Mouse (Mus musculus) cortical plate, adult 2 months (tissue): ENCODE measurements around the gene 2300002M23Rik. TPM values are rescaled to one million over a fixed set of nuclear protein-coding genes. Genes with fewer than 3 reads are reported as not detected.
A peak's percentile ranks its signal among the peaks of the same experiment; 100 is the strongest.

Source experiments
- H3K27ac ChIP-seq: fragments of 200-500 bp; 2 replicates; pipeline ENCODE4 v1.5.1; 2012; ENCODE audit warnings: low read length, control low read depth, inconsistent platforms; ENCODE audit not compliant: insufficient read depth
- H3K4me1 ChIP-seq: fragments of 200-500 bp; 2 replicates; pipeline ENCODE4 v1.6.1; 2011; ENCODE audit warnings: low read length; ENCODE audit not compliant: control insufficient read depth, insufficient read depth
- H3K4me3 ChIP-seq: fragments of 200-500 bp; 2 replicates; pipeline ENCODE4 v1.5.1; 2011; ENCODE audit warnings: mild to moderate bottlenecking, low read length, control low read depth; ENCODE audit not compliant: insufficient read depth
- CTCF ChIP-seq: fragments of 200-500 bp; IDR thresholded peaks from 2 replicates; pipeline ENCODE4 v1.5.1; 2011; ENCODE audit warnings: mild to moderate bottlenecking, control low read depth, low read length; ENCODE audit not compliant: insufficient read depth; ENCODE audit errors: extremely low read depth
- POLR2A ChIP-seq: fragments of 200-500 bp; IDR thresholded peaks from 2 replicates; pipeline ENCODE4 v1.6.1; 2011; ENCODE audit warnings: mild to moderate bottlenecking, low read length, control low read depth; ENCODE audit not compliant: insufficient read depth; ENCODE audit errors: extremely low read depth
- polyA plus RNA-seq: library from polyadenylated mRNA; depleted of rRNA; stranded (reverse); fragments of >200 nt; gene quantifications from 2 replicates; pipeline ENCODE4 v1.2.3, GENCODE M21; 2012; rRNA removed

The 2300002M23Rik gene
- not detected in 2 replicates for polyA plus RNA-seq

- TF ChIP-seq CTCF (no peak), POLR2A (no peak)
- H3K4me3 ChIP-seq, result no peak within 1 kb of the TSS
- H3K27ac ChIP-seq, result no peak within 1 kb of the TSS
- no peaks in the 10 kb centered on the region for H3K4me1 ChIP-seq
Measured at GRCm38 (mm10) chr17:35567150-35567549, at the start of gene 2300002M23Rik. Gene 2300002M23Rik, plus strand, starts transcription at chr17:35567450.

DNA sequence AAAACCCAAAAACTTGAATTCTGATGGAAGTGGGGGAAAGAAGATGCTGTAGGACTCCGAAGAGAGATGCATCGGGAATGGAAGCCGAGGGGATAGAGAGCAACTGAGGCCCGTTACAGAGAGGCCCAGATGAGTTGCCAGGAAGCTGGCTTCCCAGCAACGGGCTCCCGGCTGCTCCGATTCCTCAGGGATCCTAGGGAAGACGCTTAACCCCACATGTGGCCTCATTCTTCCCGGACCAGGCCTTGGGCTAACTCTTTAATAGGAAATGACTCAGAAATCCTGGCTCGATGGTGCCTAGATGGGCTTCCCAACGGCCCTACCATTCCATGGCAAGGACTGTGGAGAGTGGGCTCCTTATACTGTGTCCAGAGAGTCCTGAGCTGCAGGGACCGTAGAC lies 49.7 kb upstream of the 2300002M23Rik start:
- Histone ChIP-seq H3K4me1 (no peaks in the 10 kb centered on the region), H3K27ac (no peak overlapping the region), H3K4me3 (peak overlapping the region; percentile 52; the same call in 1 of the 2 replicates)
- no peak for TF ChIP-seq POLR2A
- no peak for TF ChIP-seq CTCF

- Histone ChIP-seq H3K4me3 (no peak overlapping the region), H3K4me1 (no peaks in the 10 kb centered on the region), H3K27ac (no peak overlapping the region)
- no peak for TF ChIP-seq POLR2A
- TF ChIP-seq CTCF, result no peak
Measured at GRCm38 (mm10) chr17:35524354-35524753, 42.9 kb upstream of the 2300002M23Rik start.

DNA sequence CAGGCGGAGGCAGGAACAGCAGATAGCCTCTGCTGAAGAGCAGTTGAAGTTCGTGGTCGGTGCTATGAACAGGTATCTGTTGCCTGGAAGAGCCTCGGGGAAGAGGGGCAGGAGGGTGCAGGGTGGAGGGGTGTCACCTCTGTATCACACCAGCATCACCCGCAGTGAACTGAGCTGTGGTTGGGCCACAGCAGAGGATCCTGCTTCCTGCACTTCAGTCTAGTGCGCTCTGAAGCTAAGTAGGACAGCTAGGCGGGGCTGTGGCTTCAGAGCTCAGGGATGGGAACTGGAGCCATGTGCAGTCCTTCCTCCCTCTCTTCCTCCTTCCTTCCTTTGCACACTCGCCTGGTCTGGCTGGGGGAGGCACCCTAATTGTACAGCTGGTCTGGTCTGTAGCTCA lies 40.6 kb upstream of the 2300002M23Rik start:
- H3K27ac ChIP-seq, result no peak overlapping the region
- no peak for TF ChIP-seq POLR2A
- no peak for TF ChIP-seq CTCF
- H3K4me1 ChIP-seq, result no peaks in the 10 kb centered on the region
- H3K4me3 ChIP-seq, result no peak overlapping the region

GRCm38 (mm10) chr17:35532360-35532759 lies 34.9 kb upstream of the 2300002M23Rik start:
- TF ChIP-seq CTCF (no peak), POLR2A (no peak)
- H3K27ac ChIP-seq, result no peak overlapping the region
- no peak overlapping the region for H3K4me3 ChIP-seq
- 0 out of 2 replicates have a peak, but pooled peaks cover 1% of the 10 kb centered on the region for H3K4me1 ChIP-seq

DNA sequence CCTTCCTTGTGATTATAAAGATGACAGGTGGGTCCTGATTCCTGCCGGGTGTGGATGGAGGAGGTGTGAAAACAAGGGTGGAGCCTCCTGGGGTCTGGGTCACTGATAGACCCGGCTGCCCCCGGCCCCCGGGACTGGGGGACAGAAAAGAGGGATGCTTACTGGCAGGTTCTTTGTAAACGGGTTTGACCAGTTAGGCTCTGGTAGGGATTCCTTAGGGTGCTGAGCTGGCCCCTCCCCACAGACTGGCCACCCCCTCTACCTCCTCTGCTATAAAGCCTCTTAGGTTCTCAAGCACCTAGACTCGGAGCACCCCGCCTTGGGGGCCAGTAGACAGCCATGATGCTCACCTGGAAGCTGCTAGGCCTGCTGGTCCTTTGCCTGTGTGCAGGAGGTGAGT lies 34.3 kb upstream of the 2300002M23Rik start, which contains the start of gene Psors1c2:
Psors1c2 (plus strand) TSS at position 301 of the 400 bp plus-strand sequence.
- H3K27ac ChIP-seq, result no peak within 1 kb of the TSS
- TF ChIP-seq CTCF, result no peak
- TF ChIP-seq POLR2A, result no peak
- no peak within 1 kb of the TSS for H3K4me3 ChIP-seq
- 0 out of 2 replicates have a peak, but pooled peaks cover 1% of the 10 kb centered on the region for H3K4me1 ChIP-seq

- Histone ChIP-seq H3K4me3 (no peak overlapping the region), H3K4me1 (0 out of 2 replicates have a peak, but pooled peaks cover 1% of the 10 kb centered on the region), H3K27ac (no peak overlapping the region)
- TF ChIP-seq POLR2A (no peak), CTCF (peak; percentile 94)
Measured at GRCm38 (mm10) chr17:35534343-35534742, 32.9 kb upstream of the 2300002M23Rik start.

DNA sequence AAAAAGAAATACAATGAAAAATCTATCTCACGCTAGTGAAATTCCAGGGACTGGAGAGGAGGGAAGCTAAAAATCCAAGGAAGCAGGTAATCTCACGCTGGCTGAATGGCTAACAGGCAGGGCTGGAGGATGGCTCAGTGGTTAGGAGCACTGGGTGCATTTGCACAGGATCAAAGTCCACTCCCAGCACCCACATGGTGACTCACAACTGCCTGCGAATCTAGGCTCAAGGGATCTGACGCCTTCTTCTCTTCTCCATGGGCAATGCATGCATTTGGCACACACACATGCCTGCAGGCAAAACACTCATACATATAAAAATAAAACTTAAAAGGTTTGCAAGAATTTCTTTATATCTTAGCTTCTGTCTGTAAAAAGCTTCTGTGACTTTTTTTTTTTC lies 29.8 kb upstream of the 2300002M23Rik start:
- no peak overlapping the region for H3K4me3 ChIP-seq
- H3K27ac ChIP-seq, result no peak overlapping the region

DNA sequence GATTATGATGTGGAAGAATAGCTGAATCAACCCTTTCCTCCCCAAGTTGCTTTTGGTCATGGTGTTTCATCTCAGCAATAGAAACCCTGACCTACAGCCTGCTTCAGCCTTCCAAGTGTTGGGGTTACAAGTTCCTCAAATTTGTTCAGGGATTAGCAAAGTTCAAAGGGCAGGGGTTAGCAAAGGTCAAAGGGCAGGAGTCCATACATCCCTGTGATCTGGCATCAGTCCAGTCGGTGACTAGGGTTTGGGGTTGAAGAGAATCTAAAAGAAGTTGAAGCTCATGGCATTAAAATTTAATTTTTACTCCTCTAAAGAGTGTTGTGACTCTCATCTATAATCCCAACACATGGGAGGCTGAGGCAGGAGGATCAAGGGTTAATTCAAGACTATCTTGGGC lies 28.8 kb upstream of the 2300002M23Rik start:
- Histone ChIP-seq H3K27ac (no peak overlapping the region), H3K4me3 (no peak overlapping the region), H3K4me1 (0 out of 2 replicates have a peak, but pooled peaks cover 1% of the 10 kb centered on the region)
- TF ChIP-seq CTCF, result no peak
- no peak for TF ChIP-seq POLR2A

More for the DNA sequence above, 29.8 kb upstream of the 2300002M23Rik start:
- TF ChIP-seq CTCF (no peak), POLR2A (no peak)
- 0 out of 2 replicates have a peak, but pooled peaks cover 1% of the 10 kb centered on the region for H3K4me1 ChIP-seq

DNA sequence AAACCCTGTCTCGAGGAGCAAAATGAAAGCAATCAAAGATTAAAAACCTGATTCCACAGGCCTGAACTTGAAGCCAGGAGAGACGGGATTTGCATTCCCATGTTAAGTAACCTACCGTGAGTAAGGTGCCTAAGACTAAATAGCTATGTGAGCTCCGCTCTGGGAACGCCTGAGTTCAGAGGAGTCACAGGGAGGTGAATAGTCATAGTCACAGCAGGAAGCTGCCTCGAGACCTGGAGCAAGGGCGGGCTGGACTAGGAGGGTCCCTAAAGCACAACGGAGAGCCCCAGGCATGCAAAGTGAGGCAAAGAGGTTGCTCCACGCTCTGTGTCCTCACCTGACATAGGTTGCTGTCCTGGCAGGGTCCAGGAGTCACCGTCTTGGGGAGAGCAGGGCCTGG lies 27.7 kb upstream of the 2300002M23Rik start:
- Histone ChIP-seq H3K27ac (no peak overlapping the region), H3K4me3 (no peak overlapping the region), H3K4me1 (0 out of 2 replicates have a peak, but pooled peaks cover 3% of the 10 kb centered on the region)
- no peak for TF ChIP-seq CTCF
- TF ChIP-seq POLR2A, result no peak
